Mouse (Mus musculus): ENCODE results near the gene Zfp365.

Gene Zfp365

DNA sequence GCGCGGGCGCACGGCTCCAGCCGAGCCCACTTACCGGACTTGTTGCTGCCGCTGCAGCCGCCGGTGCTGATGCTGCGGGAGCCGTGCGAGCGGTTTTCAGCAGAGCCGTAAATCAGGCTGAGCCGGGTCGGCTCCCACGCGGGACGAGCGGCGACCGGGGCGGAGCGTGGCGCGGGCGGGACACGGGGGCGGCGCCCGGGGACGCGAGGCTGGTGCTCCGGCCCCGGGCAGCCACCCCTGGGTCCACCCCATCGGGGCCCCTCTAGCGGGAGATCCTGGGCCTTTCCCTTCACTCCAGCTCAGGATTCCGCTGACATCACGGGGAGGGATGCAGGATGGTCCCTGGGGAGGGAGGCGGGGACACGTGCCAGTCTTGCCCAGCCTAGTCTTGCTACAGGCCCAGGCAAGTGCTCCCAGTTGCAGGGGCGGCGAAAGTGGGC, at the start of gene Zfp365:
Zfp365 (minus strand) TSS at position 326 of the 440 bp plus-strand sequence.
- DNase-seq (ENCODE audit: low read depth, low spot score) = peak; percentile 88

DNA sequence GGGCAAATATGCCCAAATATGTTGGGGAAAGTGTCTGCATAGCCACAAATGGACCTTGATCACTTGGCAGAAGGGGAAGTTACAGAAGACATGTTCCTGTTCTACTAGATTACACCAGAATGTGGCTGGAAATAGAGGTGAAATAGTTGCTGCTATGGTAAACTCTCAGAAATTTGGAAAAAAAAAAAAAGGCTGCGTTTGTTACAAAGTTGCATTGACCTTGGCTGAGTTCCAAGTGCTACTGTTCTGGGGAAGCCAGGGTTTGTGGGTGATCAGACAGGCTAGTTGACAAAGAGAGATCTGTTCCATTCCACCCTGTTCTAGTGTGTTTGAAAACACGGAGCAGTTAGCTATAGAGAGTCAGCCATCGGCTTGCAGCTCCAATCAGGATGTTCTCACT, 47.5 kb upstream of the Zfp365 start:
- DNase-seq (ENCODE audit: low read depth, low spot score) = no peak

DNA sequence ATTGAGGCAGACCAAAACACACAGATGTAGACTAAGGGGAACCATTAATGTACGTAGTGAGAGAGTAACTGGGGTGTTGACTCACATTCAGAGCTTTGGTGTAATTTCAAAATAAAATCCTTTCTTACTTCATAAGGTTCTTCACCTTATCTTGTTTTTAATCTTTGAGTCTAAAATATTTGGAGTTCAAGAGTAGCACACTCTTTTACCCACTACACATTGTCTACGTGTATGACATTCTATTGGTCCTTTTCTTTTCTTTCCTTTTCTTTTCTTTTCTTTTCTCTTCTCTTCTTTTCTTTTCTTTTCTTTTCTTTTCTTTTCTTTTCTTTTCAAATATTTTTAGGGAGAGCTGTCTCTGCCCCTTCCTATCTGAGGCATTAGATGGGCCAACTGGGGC, 43.5 kb upstream of the Zfp365 start:
- no peak for DNase-seq (ENCODE audit: low read depth, low spot score)

GRCm38 (mm10) chr10:67951690-67952089, 39.2 kb upstream of the Zfp365 start:
- DNase-seq (ENCODE audit: low read depth, low spot score) = no peak

DNA sequence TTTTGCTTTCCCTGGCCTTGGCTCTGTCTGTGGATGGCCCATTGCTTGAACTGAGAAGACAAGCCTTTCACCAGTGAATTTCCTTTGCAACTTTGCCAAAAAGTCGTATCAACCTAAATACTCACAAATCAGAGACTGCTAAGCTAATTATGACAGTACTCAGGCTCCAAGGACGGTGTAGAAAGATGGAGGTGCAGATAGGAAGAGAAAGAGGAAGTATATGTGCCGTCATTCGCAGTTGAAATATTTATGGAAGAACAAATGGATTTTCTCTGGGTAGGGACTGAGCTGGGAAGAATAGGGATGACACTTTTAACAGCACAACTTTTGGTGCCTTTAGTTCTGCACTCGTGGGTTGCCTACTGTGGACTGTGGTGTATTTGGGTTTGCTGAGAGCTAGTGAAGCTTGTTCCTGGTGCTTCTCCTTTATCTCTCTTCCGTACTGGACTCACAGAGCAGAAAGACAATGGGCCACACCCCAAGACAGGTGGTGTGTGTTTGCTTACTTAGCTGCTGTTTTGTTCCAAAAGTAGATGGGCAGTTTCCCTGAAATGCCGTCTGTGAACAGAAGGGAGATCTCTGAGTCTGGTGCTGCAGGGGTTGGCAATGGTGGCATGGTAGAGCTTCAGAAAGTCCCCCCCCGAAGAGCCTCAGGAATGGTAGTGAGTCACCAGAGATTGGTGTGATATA, 37.7 kb upstream of the Zfp365 start:
- peak; percentile 33 for DNase-seq (ENCODE audit: low read depth, low spot score)

GRCm38 (mm10) chr10:67943513-67943912, 31.1 kb upstream of the Zfp365 start:
- peak; percentile 72 for DNase-seq (ENCODE audit: low read depth, low spot score)

DNA sequence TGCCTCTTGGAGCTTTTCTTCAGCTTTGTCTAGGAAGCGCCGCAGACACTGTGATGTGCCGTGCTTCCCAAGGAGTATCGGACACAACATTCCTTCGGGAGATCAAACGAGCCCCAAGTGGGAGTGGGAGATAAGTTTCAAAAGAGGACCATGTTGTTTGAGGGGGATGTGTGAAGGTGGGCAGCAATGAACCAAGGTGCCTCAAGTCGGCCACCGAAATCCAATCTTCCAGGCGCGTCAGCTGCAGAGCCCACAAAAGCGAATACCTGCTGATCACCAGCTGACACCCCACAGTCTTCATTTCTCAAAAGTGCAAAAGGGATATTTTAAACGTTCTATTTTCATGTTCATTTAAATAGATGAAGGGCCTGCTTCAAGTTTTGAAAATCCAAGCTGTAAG, 27.1 kb upstream of the Zfp365 start:
- DNase-seq (ENCODE audit: low read depth, low spot score) = no peak

- DNase-seq (ENCODE audit: low read depth, low spot score) = no peak
Measured at GRCm38 (mm10) chr10:67937775-67938174, 25.3 kb upstream of the Zfp365 start.

DNA sequence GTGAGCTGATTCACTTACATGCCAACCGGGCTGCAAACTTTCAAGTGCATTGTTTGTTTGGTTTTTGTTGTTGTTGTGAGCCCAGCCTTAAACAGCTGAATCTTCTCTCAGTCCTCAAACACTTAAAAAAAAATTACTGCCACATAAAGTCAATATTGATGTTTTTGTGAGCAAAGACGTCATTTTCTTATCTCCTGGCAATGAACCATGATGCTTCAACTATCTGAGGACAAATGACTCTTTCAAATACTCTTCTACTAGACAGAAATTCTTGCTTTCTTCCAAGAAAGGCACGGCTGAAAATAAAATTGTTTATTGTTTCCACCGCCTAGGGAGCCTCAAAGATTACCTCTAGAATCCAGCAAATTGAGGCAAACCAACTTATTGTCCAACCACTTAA, 24.5 kb upstream of the Zfp365 start:
- no peak for DNase-seq (ENCODE audit: low read depth, low spot score)

DNA sequence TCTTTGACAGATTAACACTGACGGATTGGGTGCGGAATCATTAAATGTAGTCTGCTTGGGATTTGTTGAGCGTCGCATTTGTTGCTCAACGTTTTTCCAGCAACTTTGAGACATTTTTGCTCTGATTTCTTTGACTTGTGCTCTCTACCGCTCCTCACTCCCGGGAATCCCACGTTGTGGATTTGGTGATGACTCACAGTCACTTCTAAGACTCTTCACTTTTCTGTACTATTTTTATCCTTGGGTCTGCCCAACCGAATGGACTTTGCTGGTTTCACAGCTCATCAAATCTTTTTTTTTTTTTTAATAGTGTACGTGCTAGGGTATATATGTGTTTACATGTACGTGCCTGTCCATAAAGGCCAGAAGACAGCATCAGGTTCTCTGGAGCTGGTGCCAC, 20.3 kb upstream of the Zfp365 start:
- no peak for DNase-seq (ENCODE audit: low read depth, low spot score)

GRCm38 (mm10) chr10:67931328-67931727, 18.9 kb upstream of the Zfp365 start:
- DNase-seq (ENCODE audit: low read depth, low spot score) = peak; percentile 73

DNA sequence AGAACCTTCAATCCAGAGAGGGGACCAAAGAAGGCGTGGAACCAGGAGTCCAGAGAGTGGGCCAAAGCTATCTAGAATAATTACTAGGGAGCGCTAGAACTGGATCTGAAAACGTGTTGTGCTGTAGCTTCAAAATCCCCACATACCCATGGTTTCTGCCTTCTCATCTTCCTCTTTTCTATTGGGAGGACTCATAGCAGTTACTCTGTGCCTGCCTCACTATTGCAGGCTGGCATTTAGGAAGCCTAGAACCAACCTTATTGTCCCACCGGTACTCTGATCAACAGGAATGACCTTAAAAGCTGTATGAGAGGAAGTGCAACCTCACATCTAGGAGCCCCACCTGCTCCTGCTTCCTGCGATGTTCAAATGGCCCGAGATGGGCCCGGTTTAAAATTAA, 16.1 kb upstream of the Zfp365 start:
- no peak for DNase-seq (ENCODE audit: low read depth, low spot score)

DNA sequence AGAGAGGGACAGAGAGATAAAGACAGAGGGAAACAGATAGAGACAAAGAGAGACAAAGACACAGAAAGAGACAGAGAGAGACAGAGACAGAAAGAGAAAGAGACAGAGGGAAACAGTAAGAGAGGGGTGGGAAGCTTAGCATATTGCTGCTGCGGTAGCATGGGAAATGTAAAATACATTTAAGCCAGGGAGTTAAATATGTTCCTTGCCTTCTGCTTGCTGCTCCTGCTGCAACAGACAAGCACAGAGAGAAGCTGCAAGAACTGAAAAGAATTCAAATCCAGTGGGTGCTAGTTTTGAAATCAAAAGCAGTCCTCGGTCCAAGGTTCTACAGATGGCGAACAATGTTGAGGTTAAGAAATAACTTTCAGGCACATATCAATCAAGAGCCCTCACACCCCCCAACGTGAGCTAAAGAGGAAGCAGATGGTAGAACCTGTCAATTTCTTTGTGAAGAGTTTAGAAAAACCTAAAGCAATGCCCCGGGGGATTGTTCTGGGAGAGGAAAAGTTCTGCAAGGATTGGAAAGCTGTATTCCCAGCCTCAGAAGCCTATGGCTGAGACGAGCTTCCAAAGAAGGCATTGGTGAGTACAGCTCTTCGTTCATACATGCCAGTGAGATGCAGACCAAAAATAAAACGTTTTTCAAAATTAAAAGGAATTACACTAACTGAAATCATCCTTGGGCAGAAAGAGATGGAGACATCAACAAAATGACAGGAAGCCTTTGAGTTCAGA, 15.4 kb upstream of the Zfp365 start:
- DNase-seq (ENCODE audit: low read depth, low spot score) = no peak

DNA sequence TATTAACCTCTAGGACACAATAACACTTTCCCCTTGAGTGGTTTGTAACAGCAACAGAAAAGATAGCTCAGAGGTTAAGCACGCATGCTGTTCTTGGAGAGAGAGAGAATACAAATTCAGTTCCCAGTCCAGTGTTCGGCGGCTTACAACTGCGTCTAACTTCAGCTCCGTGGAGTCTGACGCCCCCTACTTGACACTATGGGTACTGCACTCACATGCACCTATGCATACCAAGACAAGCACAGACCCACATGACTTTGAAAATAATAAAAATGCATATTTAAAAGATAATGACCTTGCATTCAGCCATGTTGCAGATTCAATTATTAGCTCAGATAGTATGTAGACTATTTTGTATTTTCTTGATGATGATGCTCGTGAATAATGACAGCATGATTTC, 11.6 kb upstream of the Zfp365 start:
- DNase-seq (ENCODE audit: low read depth, low spot score) = peak; percentile 55

- DNase-seq (ENCODE audit: low read depth, low spot score) = peak; percentile 52
Measured at GRCm38 (mm10) chr10:67921777-67922176, 9.3 kb upstream of the Zfp365 start.

DNA sequence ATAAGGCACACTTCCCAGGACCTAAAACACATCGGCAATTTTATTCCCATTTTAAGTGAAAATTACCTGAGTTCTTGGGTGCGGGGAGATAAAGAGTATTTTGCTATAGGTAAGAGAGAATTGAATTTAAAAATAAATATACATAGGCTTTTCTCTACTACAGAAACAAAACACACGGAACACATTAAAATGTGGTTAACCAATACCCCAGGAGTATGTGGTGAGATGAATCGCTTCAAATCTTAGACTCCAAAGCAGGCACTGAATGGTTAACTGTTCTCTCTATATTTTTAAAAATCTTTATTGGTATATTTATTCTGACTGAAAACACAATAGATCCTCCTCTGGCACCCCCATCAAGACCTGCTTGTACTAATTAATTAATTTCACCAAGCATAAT, 7.2 kb upstream of the Zfp365 start:
- DNase-seq (ENCODE audit: low read depth, low spot score) = no peak

- no peak for DNase-seq (ENCODE audit: low read depth, low spot score)
Measured at GRCm38 (mm10) chr10:67918194-67918899, 5.9 kb upstream of the Zfp365 start.

GRCm38 (mm10) chr10:67917356-67917755, 4.9 kb upstream of the Zfp365 start:
- DNase-seq (ENCODE audit: low read depth, low spot score) = peak; percentile 56

DNA sequence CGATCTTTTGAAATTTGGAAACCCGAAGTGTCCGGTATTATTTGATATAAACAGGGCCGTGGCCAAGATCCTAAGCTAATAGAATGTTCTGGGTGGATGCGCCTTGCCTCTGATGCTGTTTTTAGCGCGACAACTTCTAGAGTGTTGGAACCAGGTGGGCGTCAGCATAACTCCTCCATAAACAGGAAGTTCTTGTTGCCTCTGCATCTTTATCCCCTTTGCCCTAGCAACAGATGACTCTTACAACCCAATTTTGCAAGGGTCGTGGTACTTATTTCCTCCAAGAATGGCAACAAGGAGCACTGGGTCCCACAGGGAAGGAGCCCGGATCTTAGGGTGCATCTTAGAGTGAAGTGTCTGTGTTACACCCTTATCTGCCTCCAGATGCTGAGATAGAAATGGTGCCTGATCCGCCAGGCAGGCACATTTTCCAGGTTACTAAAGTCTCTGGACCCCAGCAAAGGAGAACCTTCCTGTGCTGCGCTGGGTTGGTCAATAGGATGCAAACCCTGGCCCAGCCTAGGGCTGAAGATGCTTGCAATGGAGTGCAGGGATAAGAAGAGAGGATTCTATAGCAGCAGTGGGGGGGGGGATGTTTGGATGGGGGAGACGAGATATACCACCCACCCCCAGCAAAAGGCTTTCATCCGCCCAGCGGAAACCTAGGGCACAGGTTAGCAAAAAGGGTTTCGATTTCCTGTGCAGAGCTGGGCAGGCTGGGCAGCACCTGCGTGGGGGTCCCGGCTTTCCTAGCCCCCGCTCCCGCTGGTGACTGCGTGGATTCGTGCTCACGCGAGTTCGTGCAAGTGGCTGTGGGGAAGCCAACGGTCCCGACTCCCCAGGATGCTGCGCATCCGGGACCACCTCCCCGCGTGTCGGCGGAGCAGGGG, 770 bp downstream of the Zfp365 start:
- peak; percentile 6 for DNase-seq (ENCODE audit: low read depth, low spot score)

DNA sequence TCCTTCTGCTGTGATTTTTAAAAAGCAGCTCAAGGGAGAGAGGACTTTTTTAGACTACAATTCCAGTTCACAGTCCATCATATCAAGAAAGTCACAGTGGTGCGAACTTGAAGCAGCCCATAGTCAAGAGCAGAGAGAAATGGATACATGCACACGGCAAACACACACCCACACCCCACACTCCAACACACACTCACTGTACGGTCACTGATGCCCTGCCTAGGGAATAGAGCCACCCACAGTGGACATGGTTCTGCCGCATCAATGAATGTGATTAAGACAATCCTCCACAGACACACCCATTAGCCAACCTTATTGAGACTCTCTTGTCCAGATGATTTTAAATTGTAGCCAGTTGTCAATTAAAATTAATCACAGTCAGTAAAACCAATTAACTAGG, 4.5 kb downstream of the Zfp365 start:
- no peak for DNase-seq (ENCODE audit: low read depth, low spot score)

DNA sequence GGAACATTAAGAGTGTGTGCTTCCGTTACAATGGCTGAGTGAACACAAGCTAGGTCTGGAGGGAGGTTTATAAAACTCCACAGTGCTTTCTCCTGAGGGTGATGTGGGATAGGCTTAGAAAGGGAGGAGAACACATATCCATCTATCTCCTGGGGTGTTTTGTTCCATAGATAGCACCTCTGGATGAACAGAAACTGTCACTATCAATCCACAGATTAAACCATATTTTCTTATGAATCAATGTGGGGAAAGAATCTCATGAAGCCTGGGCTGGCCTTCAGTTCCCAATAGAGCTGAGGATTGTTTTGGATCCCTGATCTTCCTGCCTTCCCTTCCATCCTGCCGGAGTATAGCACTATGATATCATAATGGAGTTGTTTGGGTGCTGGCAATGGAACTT, 5.5 kb downstream of the Zfp365 start:
- no peak for DNase-seq (ENCODE audit: low read depth, low spot score)

DNA sequence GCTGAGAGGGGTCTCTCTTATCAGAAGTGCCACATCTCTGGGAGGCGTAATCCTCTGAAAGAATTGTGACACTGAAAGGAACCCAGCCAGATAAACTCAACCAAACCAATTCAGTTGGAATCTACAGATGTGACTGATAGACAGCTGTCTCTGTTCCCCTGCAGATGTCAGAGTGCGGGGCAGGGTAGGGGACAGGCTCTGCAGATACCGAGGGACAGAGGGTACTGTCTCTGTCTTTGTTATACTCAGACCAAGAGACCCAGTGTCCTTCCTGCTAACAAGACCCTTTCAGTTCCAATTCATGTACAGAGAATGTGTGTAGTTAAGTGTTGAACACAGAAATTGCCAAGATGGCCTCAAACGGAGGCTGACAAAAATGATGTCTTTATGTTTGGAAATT, 6.4 kb downstream of the Zfp365 start:
- DNase-seq (ENCODE audit: low read depth, low spot score) = no peak

All from ZHBTc4 (cell line).